In the genomic region with DNA sequence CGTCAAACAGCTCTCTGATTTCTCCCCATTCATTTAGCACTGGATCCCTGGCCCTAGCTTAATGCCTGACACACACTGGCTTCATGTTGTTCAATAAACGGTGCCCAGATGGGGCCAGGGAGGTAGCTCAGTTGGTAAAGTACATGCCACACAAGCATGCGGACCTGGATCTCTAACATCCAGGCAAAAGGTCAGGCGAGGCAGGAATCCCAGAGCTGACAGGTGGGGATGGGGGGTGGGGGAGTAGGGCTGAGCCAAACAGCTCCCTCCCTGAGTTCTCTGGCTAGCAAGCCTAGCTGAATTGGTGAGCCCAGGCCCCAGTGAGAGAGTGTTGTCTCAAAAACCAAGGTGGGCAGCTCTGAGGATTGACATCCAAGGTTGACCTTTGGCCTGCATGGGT, we compare ENCODE assay signal across 25 mouse cellular contexts. TPM values are rescaled to one million over a fixed set of nuclear protein-coding genes. Genes with fewer than 3 reads are reported as not detected.
DNase-seq lines count a peak whose midpoint lies in the region; ATAC-seq and TF ChIP-seq lines count a peak whose summit lies in the region.
"Had no signal": no experiment of that assay in that cellular context is flagged by ENCODE, and none has a peak within 500 bp of the region (broad histone marks: within the 10 kb centered on the region; RNA-seq: fewer than 3 reads in every experiment).

No protein-coding gene starts in this region.

- no peaks in the 10 kb centered on the region for H3K9me3 ChIP-seq in embryonic facial prominence, embryonic 13.5 days
- H3K9me3 ChIP-seq: forebrain, embryonic 12.5 days had no signal

- no peak overlapping the region for H3K4me2 ChIP-seq in embryonic facial prominence, embryonic 13.5 days
- H3K4me2 ChIP-seq: forebrain, embryonic 12.5 days; heart, embryonic 11.5 days had no signal

- ATAC-seq in embryonic facial prominence, embryonic 13.5 days (ENCODE audit: insufficient number of reproducible peaks, insufficient read depth, low FRiP score, low TSS enrichment, low read depth): no peak
- ATAC-seq: midbrain, embryonic 16.5 days had no signal

- WGBS in cerebellum, adult 2 months: 11% methylated on average over 4 of the region's 4 CpGs
- WGBS in embryonic facial prominence, embryonic 13.5 days: 46% methylated on average over 4 of the region's 4 CpGs

- no peaks in the 10 kb centered on the region for H3K27me3 ChIP-seq in cerebellum, adult 2 months (ENCODE audit: control insufficient read depth, insufficient read depth, low read length)
- peaks cover 16% of the 10 kb centered on the region for H3K27me3 ChIP-seq in embryonic facial prominence, embryonic 13.5 days

- intact Hi-C loops in left cerebral cortex, adult 2 months (cut with DNase I): loop anchor here (5.0 kb wide), 1 partner anchor 120 kb away; no protein-coding TSS in a partner anchor

- peaks cover 70% of the 10 kb centered on the region for H3K4me1 ChIP-seq in cerebellum, adult 2 months (ENCODE audit: control insufficient read depth, insufficient read depth, low read length)
- H3K4me1 ChIP-seq in embryonic facial prominence, embryonic 13.5 days: peaks cover 52% of the 10 kb centered on the region

- no peak overlapping the region for H3K9ac ChIP-seq in embryonic facial prominence, embryonic 13.5 days
- H3K9ac ChIP-seq: forebrain, embryonic 12.5 days had no signal

- peak; percentile 58 to 62 for DNase-seq in cerebellum, adult 18-20 months
- DNase-seq in cerebellum, adult 11 months: no peak
- DNase-seq in left cerebral cortex, adult 2 months (ENCODE audit: extremely low spot score in 1 of 2, low spot score in 2 of 2): no peak
- no peak for DNase-seq in left cerebral cortex, adult 11 months (ENCODE audit: low spot score)
- DNase-seq in cerebellum, adult 2 months: peak; percentile 58 to 79
- no peak for DNase-seq in frontal cortex, postnatal 25 days (ENCODE audit: low spot score in 2 of 2)
- no peak for DNase-seq in urinary bladder, postnatal 25 days (ENCODE audit: low spot score)
- DNase-seq: adrenal gland, postnatal 10 days; kidney, adult 18-20 months; kidney, postnatal 4 days; layer of hippocampus, postnatal 36 days; left cerebral cortex, postnatal 4 days; lung, adult 18-20 months; thymus, postnatal 25 days had no signal

- TF ChIP-seq CTCF in left cerebral cortex, adult 2 months (IDR thresholded peaks at IDR 0.05): no peak
- TF ChIP-seq CTCF in cerebellum, adult 2 months (IDR thresholded peaks at IDR 0.05; ENCODE audit: borderline replicate concordance, insufficient read depth, low read depth, low read length): no peak

- H3K36me3 ChIP-seq in embryonic facial prominence, embryonic 13.5 days: no peaks in the 10 kb centered on the region
- H3K36me3 ChIP-seq: forebrain, embryonic 12.5 days had no signal

- H3K4me3 ChIP-seq in left cerebral cortex, adult 2 months: no peak overlapping the region
- H3K4me3 ChIP-seq in cerebellum, adult 2 months (replicated peaks; ENCODE audit: insufficient read depth, low read depth, low read length): no peak overlapping the region
- H3K4me3 ChIP-seq in embryonic facial prominence, embryonic 13.5 days: no peak overlapping the region
- H3K4me3 ChIP-seq: forebrain, embryonic 12.5 days had no signal

- TF ChIP-seq POLR2A in cerebellum, adult 2 months (IDR thresholded peaks at IDR 0.05; ENCODE audit: borderline replicate concordance, insufficient read depth, low read length): no peak

- H3K27ac ChIP-seq in left cerebral cortex, adult 2 months: peak overlapping the region; percentile 98
- H3K27ac ChIP-seq in cerebellum, adult 2 months (ENCODE audit: insufficient read depth, low read length): peak overlapping the region; percentile 71
- H3K27ac ChIP-seq in embryonic facial prominence, embryonic 13.5 days: peak overlapping the region; percentile 80; the same call in 1 of the 2 replicates
- H3K27ac ChIP-seq: forebrain, embryonic 12.5 days had no signal

RNA-seq across cellular contexts. Expression of gene Rab15, which starts 5.5 kb away (rescaled TPM):
- total RNA-seq in left cerebral cortex, adult 2 months (2021): 100 to 1,000 TPM; 271 to 278 TPM
- polyA plus RNA-seq in cerebellum, adult 2 months (2012; rRNA removed): 108 and 109 TPM in 2 replicates
- polyA plus RNA-seq in embryonic facial prominence, embryonic 13.5 days (2015; fragmentation: Nextera tagmentation; extraction: Ambion mirVana): 27.1 and 32.2 TPM in 2 replicates
- total RNA-seq: common myeloid progenitor, adult 5-6 weeks; liver, adult 2 months; megakaryocyte, adult 5-6 weeks had no signal
- polyA plus RNA-seq: liver, adult 2 months had no signal

RNA-seq across cellular contexts. Expression of gene Gpx2, which starts 21.8 kb away (rescaled TPM):
- total RNA-seq in left cerebral cortex, adult 2 months (2021): under 1 TPM; 0.34 to 0.47 TPM
- polyA plus RNA-seq in cerebellum, adult 2 months (2012; rRNA removed): 2.5 and 3.4 TPM in 2 replicates
- 0.97 and 2.5 TPM in 2 replicates for polyA plus RNA-seq in embryonic facial prominence, embryonic 13.5 days (2015; fragmentation: Nextera tagmentation; extraction: Ambion mirVana)
- total RNA-seq: adrenal gland, postnatal 10 days; CH12.LX; common myeloid progenitor, adult 5-6 weeks; gastrocnemius, postnatal 4 days; heart, postnatal 25 days; left cerebral cortex, postnatal 4 days; megakaryocyte, adult 5-6 weeks had no signal
- polyA plus RNA-seq: spleen, adult 2 months had no signal

RNA-seq across cellular contexts. Expression of gene Fntb, which starts 51.8 kb away (rescaled TPM):
- total RNA-seq in left cerebral cortex, adult 2 months (2021): 10 to 100 TPM; 27.9 to 28.4 TPM
- 55.9 and 61.3 TPM in 2 replicates for polyA plus RNA-seq in cerebellum, adult 2 months (2012; rRNA removed)
- 41.5 and 41.8 TPM in 2 replicates for polyA plus RNA-seq in embryonic facial prominence, embryonic 13.5 days (2015; fragmentation: Nextera tagmentation; extraction: Ambion mirVana)

RNA-seq across cellular contexts. Expression of gene Churc1, which starts 51.8 kb away (rescaled TPM):
- 10 to 100 TPM; 35.3 to 35.4 TPM for total RNA-seq in left cerebral cortex, adult 2 months (2021)
- 79.9 and 86.0 TPM in 2 replicates for polyA plus RNA-seq in cerebellum, adult 2 months (2012; rRNA removed)
- 90.1 and 96.4 TPM in 2 replicates for polyA plus RNA-seq in embryonic facial prominence, embryonic 13.5 days (2015; fragmentation: Nextera tagmentation; extraction: Ambion mirVana)

Comparison
In these comparisons a context has a peak if more than half of its experiments do, and no peak if none do; other contexts are left out.
1. DNase-seq: peak in cerebellum, adult 18-20 months (2 of 2) and cerebellum, adult 2 months (2 of 2); none in cerebellum, adult 11 months (single experiment), left cerebral cortex, adult 2 months (0 of 2), left cerebral cortex, adult 11 months (single experiment), frontal cortex, postnatal 25 days (0 of 2) and urinary bladder, postnatal 25 days (single experiment).
2. Peak in every context shown above with its lines, with median percentiles within 50 percentile points of each other: H3K27ac ChIP-seq.